Mouse (Mus musculus) 3134 (cell line): ENCODE results near the gene Runx1.

Source experiments
- DNase-seq: peaks from one replicate; pipeline ENCODE4 v3.0.0-alpha.2; 2011; ENCODE audit warnings: low spot score; ENCODE audit not compliant: insufficient read length; ENCODE audit errors: extremely low read depth

Runx1 gene

DNA sequence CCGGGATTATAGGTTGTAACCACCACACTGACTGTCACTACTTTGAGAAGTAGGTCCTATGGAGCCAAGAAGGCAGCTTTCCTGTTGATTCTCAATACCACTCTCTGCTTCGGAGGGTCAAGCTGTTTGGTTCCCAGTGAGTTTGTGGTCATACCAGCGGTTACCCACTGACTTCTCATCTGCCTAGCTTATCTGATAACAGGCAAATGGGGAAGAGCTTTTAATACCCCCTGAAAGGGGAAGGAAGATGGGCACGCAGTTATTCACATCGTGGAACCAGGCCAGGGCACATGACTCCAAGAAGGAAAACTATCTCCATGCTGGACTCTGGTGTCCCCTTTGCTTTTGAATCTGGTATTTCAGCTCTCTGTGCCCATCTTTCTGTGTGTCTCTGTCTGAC, 25.1 kb downstream of the Runx1 start:
- no peak for DNase-seq

DNA sequence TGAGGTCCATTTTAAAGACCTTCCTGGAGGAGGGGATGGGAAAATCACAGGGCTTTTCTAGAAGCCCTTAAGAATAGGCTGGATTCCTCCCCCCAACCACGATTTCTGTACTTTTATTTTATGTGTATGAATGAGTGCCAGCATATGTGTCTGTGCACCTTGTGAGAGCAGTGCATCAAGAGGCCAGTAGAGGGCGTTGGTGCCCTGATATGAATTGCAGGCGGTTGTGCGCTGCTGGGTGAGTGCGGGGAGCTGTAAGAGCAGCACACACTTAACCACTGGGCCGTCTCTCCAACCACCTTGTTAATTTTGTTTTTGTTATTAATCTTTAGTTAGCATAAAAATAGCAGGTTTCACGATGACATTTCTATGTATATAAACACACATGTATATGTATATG, 26.0 kb downstream of the Runx1 start:
- DNase-seq, result no peak

DNA sequence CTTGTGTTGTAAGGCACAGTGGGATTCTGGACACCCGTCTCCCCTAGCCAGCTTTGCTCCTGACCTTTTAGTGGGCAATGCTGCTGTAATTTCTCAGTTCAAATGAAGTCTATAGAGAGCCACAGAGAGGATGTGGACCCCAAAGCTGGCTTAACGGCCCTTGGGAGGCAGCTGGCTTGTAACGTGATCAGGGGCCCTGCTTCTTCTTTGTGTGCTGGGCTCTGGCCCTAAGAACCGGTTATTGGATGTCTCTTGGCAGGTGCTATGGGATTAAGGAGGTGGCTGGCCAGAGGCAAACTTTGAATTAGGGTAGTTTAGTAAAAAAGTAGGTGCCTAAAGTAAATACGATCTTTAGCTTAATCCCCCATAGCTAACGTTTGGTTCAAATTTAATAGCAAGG, 31.8 kb downstream of the Runx1 start:
- no peak for DNase-seq

DNA sequence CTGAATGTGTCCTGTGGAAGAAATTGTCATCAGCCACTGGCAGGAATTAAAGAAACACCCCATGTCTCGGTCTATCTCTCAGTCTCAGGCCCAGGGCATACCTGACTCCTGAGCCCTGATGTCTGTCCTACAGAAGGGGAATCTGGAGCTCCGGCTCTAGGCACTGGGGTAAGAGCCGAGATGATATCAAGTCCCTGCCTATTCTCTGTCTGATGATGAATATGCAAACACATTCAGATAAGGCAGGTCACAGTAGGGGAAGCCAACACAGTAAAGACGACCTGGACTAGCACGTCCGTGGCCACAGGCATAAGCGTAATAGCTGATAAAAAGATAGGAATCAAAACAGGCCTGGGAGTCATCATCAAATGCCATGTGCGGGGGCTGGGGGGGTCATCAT, 32.2 kb downstream of the Runx1 start:
- DNase-seq, result no peak

DNA sequence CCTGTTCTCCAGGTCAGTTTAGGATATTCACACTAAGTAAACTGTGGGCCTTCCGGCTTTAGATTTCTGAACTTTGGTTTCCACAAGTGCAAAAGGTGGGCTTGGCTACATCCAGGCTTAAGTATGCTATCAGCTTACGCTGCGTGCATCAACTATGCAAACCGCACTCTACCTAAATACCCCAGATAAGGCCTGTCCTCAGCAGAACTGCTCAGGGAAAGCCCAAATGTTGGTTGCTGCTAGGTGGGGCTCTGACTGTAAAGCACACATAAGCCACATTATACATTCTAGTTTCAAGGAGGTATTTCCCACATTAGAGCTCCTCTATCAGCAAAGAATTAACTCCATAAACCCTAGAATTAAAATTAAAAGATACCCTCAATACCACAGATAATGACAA, 33.0 kb downstream of the Runx1 start:
- no peak for DNase-seq

DNA sequence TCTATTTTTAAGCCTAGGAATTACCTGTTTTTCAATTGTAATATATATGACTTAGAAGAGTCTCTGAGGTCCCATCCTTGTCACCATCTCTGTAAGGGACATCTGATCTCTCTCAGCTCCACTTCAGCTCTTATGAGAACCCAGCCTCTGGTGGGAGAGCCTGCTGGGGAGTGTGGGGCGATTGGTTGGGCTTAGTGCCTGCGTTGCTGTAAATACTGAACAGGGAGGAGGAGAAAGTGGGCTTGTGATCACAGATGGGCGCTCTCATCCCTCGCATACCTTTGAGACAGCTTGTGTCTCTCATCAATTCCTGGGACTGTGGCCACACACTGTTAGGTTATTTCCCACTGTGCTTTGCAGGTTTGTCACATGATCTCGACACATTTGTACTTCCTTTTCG, 35.3 kb downstream of the Runx1 start:
- no peak for DNase-seq

DNA sequence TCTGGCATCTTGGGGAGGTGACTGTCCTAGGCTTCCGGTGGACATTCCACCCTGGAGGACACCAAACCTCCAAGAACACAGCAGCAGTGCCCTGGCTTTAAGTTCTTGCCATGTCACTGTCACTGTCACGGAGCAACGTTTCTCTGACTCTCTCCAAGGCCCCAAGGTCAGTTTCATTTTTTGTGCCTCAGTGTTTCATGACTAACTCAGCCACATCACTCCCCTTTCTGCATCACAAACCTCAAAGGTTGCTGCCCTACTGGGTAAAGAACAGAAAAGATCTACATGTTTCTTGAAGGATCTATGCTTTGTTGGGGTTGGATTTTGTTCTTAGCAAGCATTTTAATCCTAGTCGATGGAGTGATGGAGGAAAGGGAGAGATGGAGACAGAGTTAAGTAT, 36.1 kb downstream of the Runx1 start:
- no peak for DNase-seq

DNA sequence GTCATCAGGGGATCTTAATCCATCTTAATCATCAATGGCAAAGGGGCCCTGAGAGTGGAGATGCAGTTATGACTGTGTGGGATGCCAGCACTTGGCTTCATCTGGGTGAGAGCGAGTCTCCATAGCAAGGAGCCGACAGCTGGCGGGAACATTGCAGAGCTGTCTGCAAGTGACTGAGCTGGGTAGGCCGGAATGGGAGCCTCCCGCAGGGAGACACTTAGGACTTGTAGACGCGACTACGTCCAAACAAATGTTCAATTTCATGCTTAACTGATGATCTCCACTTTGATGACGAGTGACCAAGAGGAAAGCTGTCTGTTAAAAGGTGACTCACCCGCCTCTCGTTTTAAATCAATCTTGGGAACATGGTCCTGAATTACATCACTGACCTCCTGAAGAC, 37.5 kb downstream of the Runx1 start:
- peak; percentile 13 for DNase-seq

DNA sequence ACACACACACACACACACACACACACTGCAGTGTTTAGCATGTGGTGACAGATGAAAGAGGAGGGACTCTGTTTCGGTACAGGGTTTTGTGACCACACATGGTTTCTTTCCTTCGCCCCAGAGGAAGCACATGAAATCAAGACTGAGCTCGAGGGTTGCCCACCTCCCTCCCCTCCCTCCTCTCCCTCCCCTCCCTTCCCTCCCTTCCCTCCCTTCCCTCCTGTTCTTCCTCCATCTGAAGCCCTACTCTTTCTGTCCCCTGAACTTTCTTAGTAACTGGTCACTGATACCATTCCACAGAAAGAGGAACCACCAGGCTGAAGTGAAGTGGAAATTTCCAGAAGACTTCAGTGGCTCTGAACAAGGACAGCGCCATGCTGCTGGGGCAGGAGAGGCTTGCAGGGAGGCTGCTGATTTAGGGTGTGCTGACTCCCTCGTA, 39.0 kb downstream of the Runx1 start:
- DNase-seq, result no peak

DNA sequence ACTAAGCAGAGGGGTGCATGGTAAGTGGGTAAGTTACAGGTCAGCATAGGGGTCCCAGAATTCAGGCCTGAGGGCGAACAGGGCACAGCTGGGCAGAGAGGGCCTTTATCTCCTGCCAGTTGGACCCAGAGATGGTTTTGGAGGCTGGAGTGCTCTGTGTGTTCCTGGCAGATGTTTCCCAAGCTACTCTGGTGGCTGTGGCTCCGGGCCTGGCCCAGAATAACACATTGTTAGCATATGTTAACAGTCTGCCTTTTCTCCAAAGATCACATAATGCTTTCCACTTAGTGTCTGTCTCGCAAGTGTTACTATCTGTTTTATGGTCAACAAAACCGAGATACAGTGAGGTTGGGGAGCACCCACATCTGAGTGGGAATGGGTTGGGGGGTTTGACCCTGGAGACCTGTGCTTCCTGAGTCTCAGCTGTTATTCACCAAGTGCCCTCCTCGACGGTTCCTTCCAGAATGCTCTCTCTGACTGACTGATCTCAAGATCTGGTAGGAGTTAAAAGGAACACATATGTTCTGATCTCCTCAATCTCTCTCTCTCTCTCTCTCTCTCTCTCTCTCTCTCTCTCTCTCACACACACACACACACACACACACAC, 39.6 kb downstream of the Runx1 start:
- no peak for DNase-seq

DNA sequence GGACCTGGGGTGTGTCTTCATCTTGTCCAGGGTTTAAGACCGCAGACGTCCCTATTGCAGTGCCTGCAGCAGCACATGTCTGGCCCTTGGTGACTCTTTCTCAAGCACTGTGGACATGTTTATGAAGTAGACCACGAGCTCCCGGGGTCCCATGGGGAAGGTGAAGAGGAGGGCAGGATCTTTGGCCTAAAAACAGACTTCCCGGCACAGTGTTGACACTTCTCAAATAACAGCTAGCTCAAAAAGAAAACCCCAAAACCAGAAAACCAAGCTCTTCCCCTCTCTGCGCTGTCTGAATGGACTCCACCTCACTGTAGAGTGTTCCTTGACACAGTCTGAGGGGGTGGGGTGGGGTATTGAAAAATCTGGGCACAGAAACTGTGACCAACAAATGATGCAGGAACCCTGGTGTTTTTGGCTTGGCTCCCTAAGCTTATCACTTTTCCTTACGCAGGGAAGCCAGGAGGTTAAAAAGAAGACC, 42.3 kb downstream of the Runx1 start:
- no peak for DNase-seq

DNA sequence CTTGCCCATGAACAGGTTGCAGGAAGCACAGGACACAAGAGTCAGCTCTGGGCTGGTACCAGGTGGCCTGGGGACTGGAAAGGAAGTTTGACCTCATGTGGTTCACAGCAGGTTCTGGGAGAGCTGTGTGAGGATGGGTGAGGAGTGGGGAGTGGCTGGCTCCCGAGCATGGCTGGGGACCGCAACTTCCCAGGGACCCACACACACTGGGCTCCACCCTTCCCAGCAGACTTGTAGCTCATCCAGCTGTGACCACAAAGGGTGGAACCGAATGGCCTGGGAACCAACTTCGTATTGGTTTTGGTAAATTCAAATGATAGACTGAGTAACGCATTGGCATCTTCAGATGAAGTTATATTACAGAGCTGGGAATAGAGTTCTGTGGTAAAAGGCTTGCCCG, 43.5 kb downstream of the Runx1 start:
- peak; percentile 60 for DNase-seq

DNA sequence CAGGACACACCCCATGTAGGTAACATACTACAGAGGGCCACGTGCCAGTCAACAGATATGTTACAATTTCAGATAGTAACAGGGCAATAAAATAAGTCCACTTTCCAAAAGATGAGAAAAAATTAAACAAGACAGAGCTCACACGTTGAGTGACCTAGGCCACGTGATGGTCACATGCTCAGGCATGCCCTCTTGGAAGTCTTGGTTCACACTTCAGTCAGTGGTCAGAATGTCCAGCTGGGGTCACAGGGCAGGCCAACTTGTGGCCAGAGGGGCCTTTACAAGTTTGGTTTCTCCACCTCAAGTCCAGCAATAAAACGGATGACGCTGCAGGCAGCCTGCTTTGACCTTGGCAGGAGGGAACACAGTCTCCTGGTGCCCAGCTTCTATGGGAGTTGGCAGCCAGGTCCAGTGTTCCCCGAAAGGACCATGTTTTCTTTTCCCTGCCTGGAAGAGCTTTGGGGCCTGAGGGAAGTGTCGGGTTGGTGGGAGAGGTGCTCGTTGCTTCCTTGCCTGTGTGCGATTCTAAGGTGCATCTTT, 46.0 kb downstream of the Runx1 start:
- peak; percentile 51 for DNase-seq

DNA sequence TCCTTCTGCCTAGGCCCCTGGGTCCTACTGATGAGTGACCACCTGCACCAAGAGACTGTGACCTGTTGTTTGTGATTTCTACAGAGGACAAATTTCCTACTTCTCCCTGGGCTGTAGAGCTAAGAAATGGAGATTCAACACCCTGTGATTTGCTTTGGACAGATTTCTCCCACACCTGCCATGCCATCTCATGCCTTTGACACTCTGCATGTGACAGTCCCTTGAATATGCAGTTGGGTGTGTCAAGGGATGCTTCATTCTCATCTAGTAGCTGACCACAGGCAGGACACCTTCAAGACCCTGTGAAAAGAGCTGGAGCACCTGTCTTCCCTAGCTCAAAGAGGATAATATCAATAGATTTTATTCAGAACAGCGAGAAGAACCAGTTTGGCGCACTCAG, 46.8 kb downstream of the Runx1 start:
- no peak for DNase-seq

DNA sequence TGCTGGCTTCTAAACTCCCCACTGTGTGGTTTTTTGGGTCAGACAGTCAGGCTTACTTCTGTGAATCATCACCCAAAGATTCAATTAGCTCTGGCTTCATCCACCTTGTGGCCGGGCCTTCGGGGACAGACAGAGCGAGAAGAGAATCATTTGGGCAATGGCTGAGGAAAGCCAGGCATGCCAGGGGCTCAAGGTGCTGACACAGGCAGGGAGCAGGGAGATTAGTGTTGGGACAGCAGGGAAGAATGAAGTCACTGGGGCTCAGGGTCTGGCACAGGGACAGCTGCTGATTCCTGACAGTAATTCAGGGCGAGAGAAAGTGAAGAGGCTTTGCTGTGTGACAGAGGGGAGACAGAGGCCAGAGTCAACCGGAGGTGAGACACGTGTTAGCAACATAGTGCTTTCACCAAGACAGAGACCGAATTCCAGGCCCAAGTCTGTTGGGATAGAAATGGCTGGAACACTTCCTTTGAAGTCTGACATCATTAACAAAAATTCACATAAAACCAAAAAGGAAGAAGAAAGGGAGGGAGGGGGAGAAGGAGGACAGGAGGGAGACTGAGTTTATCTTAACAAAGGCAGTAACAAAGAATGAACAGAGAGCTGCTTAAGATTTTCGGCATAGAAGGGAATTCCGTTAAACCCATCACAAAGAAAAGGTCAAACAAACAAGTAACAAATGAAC, 47.7 kb downstream of the Runx1 start:
- DNase-seq, result peak; percentile 69

DNA sequence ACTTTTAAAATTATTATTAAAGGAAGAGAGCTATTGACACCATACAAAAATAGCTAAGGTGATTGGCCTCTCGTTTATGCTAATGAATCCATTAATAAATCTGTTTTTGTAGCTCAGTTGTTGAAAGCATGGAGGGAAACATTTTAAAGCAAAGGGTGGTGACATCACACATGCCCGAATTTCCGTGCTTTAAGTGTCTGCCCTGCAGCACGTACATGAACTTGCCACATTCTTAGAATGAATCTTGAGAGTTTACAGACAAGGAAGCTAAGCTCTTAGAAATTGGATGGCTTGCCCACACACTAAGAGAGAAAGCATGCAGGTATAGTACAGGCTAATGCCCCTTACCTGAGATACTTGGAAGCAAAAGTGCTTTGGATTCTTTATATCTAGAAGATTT, 58.1 kb downstream of the Runx1 start:
- DNase-seq, result no peak

DNA sequence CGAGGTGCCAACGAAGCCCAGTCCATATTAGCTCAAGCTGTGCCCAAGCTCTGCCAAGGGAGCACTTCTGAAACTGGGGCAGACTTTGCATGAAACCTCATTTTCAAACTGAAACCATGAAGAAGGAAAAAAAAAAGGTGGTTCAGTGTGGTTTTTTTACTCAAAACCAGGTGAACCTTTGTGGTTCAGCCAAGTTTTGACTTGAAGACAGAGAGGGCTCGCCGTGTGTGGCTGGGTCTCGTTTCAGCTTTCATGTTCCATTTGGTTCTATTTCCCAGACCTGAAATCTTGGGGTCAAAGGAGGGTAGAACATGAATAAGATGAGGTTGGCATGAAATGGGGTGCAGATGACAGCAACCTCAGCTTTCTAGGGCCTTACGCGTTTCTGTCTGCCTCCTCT, 58.5 kb downstream of the Runx1 start:
- no peak for DNase-seq

DNA sequence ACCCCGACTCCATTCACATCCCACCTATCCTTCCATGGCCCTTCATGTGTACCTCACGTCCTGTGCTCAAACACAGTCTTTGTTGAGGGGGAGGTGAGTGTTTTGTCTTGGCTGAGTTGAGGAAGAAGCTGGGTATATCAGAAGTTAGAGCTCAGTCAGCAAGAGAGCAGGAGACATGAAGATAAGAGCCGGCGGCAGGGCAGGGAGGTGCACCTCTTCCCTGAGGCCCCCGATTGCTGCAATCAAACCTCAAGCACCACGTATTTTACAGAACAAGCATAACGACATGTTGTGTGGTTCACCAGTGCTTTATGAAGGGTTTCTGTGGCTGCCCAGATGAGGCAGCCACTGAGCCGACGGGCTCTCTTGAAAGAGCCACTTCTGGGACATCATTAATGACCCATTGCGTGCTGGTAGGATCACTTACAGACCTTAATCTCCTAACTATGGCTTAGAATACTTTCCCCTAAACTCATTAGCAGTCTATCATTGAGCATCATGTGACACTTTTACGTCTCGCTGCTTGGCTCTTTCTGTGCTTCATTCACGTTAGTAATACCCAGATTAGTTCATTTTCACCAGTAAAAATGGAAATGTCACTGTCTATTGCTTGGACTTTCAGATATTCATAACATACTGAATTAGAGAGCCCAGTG, 61.1 kb downstream of the Runx1 start:
- DNase-seq, result no peak

DNA sequence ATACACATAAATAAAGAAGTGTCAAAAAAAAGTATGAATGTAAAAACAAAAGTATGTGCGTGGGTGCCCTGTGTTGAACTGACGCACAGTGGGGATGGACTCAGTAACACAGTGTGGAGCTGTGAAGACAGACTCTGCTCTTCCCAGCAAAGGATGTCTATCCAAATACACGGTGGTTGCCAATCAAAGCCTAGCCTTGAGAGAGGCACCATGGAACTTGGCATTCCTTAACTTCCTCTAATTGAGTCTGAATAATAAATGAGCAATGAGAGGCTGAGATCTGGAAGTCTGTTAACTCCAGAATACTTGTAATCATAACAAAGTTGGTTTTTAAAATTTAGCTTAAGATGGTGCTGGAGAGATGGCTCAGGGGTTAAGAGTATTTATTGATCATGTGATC, 62.3 kb downstream of the Runx1 start:
- DNase-seq, result no peak

DNA sequence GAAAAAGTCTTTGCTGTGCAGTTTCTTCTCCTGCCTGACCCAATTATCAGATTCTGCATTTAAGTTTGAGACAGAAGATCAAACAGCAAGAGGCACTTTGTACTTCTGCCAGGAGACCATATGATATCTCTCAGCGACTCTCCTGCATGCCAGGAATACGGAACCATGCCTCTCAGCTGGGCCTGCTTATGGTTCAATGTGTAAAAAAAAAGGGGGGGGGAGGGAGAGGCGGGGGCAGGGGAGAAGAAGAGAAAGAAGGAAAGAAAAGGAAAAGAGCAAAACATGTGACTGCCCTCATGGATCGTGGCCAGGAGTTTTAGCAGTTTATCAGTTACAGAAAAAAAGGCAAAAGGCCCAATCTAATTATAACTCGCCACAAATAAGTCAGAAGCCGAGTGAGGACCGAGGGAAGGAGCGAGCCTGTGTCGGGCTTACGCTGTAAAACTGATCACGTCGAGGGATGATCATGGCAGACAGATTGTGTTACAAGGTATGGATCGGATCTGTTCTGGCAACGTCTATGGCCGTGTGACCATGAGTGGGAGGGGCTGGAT, 63.9 kb downstream of the Runx1 start:
- no peak for DNase-seq

DNA sequence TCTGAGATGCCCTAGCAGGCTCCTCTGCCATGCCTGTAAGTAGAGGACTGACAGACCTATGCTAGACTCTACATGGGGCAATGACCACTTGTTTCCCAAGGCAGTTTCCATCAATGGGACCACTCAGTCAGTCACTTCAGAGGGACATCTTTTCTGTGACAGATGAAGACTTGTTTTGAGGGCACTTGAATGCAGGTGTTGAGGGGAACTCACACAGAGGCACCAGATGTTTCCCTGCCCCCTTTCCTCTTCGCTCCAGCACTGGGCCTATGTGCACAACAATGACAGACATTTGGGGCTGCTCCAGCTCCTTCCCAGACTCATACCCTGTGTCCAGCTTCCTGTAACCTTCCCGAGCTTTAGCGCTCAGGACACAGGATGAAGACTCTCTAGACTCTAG, 65.9 kb downstream of the Runx1 start:
- DNase-seq, result no peak

DNA sequence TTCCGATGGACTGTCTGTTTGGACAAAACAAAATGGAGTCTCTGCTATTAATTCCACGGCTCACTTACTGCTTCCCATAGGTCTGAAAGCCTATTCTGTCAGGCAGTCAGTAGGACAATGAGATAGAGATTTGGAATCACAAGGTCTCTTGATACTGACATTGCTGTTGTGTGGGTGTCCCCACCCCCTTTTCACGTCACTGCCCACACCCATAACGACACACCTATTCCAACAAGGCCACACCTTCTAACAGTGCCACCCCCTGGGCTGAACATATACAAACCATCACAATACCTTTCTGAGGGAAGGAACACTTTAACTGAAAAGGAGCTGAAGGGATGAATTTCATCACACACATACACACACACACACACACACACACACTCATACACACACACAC, 68.4 kb downstream of the Runx1 start:
- no peak for DNase-seq
